Comparison of ENCODE assay signal across 12 mouse cellular contexts in genomic region chr4:82531977-82532376, GRCm38 (mm10).
DNase-seq lines count a peak whose midpoint lies in the region; ATAC-seq and TF ChIP-seq lines count a peak whose summit lies in the region.
"Had no signal": no experiment of that assay in that cellular context is flagged by ENCODE, and none has a peak within 500 bp of the region (broad histone marks: within the 10 kb centered on the region; RNA-seq: fewer than 3 reads in every experiment).

No protein-coding gene starts in this region.

- peaks cover 65% of the 10 kb centered on the region for H3K4me1 ChIP-seq in heart, embryonic 13.5 days
- H3K4me1 ChIP-seq in embryonic facial prominence, embryonic 10.5 days, result peaks cover 44% of the 10 kb centered on the region
- peaks cover 61% of the 10 kb centered on the region for H3K4me1 ChIP-seq in heart, postnatal 0 days (ENCODE audit: control insufficient read depth, insufficient read depth)
- peaks cover 41% of the 10 kb centered on the region for H3K4me1 ChIP-seq in midbrain, embryonic 13.5 days (replicated peaks)

- WGBS in heart, embryonic 13.5 days, result 54% methylated on average over 5 of the region's 5 CpGs
- 45% methylated on average over 5 of the region's 5 CpGs for WGBS in embryonic facial prominence, embryonic 10.5 days
- 48% methylated on average over 5 of the region's 5 CpGs for WGBS in heart, postnatal 0 days
- 39% methylated on average over 5 of the region's 5 CpGs for WGBS in midbrain, embryonic 13.5 days

- peak overlapping the region; percentile 76 for H3K9ac ChIP-seq in heart, embryonic 13.5 days
- 0 out of 2 replicates have a peak overlapping the region, but pooled peaks have one; percentile 29 for H3K9ac ChIP-seq in heart, postnatal 0 days (replicated peaks; ENCODE audit: low read depth, low read length)
- no peak overlapping the region for H3K9ac ChIP-seq in midbrain, embryonic 13.5 days (replicated peaks)

- peak overlapping the region; percentile 51 for H3K4me2 ChIP-seq in heart, embryonic 13.5 days
- no peak overlapping the region; the same call in 1 of the 2 replicates for H3K4me2 ChIP-seq in heart, postnatal 0 days (ENCODE audit: low read depth, low read length)
- H3K4me2 ChIP-seq in midbrain, embryonic 13.5 days (replicated peaks), result peak overlapping the region; percentile 34

- ATAC-seq in heart, embryonic 13.5 days (ENCODE audit: extremely low read depth, insufficient number of reproducible peaks, low FRiP score, low TSS enrichment), result no peak
- no peak for ATAC-seq in heart, postnatal 0 days (ENCODE audit: insufficient read depth, low read depth)
- peak; percentile 49 for ATAC-seq in midbrain, embryonic 13.5 days
- ATAC-seq: CD4-positive, CD25-positive, alpha-beta regulatory T cell, adult 4 months had no signal

- intact Hi-C loops in heart, postnatal 10 days (cut with DNase I), result no loop called here

- DNase-seq in heart, postnatal 10 days, result no peak
- no peak for DNase-seq in embryonic facial prominence, embryonic 10.5 days (ENCODE audit: low spot score)
- DNase-seq in heart, postnatal 0 days (ENCODE audit: low spot score), result no peak
- no peak for DNase-seq in left cerebral cortex, adult 8-10 months (ENCODE audit: low spot score in 2 of 2)
- DNase-seq in spleen, adult 12 weeks (ENCODE audit: low spot score), result no peak
- no peak for DNase-seq in yolk sac, embryonic 10.5 days (ENCODE audit: low spot score)
- DNase-seq: gastrocnemius, postnatal 10 days; layer of hippocampus, adult 9-11 months had no signal

- H3K9me3 ChIP-seq in heart, embryonic 13.5 days, result no peaks in the 10 kb centered on the region
- H3K9me3 ChIP-seq in embryonic facial prominence, embryonic 10.5 days, result no peaks in the 10 kb centered on the region
- H3K9me3 ChIP-seq in heart, postnatal 0 days (replicated peaks; ENCODE audit: control insufficient read depth, low read length), result no peaks in the 10 kb centered on the region
- no peaks in the 10 kb centered on the region for H3K9me3 ChIP-seq in midbrain, embryonic 13.5 days

- no peaks in the 10 kb centered on the region for H3K36me3 ChIP-seq in heart, embryonic 13.5 days
- no peaks in the 10 kb centered on the region for H3K36me3 ChIP-seq in embryonic facial prominence, embryonic 10.5 days (replicated peaks)
- H3K36me3 ChIP-seq in heart, postnatal 0 days (replicated peaks; ENCODE audit: control insufficient read depth, insufficient read depth, low read length), result no peaks in the 10 kb centered on the region
- no peaks in the 10 kb centered on the region for H3K36me3 ChIP-seq in midbrain, embryonic 13.5 days

- no peaks in the 10 kb centered on the region for H3K27me3 ChIP-seq in heart, embryonic 13.5 days (replicated peaks)
- peaks cover 69% of the 10 kb centered on the region for H3K27me3 ChIP-seq in embryonic facial prominence, embryonic 10.5 days (replicated peaks; ENCODE audit: low read depth, poor library complexity, severe bottlenecking)
- no peaks in the 10 kb centered on the region for H3K27me3 ChIP-seq in heart, postnatal 0 days (ENCODE audit: control insufficient read depth, insufficient read depth, low read length)
- H3K27me3 ChIP-seq in midbrain, embryonic 13.5 days, result peaks cover 31% of the 10 kb centered on the region

- H3K27ac ChIP-seq in heart, embryonic 13.5 days (replicated peaks), result peak overlapping the region; percentile 79
- peak overlapping the region; percentile 70 for H3K27ac ChIP-seq in embryonic facial prominence, embryonic 10.5 days (replicated peaks)
- H3K27ac ChIP-seq in heart, postnatal 0 days (ENCODE audit: low read depth), result peak overlapping the region; percentile 83
- H3K27ac ChIP-seq in midbrain, embryonic 13.5 days, result peak overlapping the region; percentile 90

- TF ChIP-seq CTCF in heart, postnatal 0 days (IDR thresholded peaks at IDR 0.05; ENCODE audit: low read depth), result no peak

- H3K4me3 ChIP-seq in heart, embryonic 13.5 days, result no peak overlapping the region
- H3K4me3 ChIP-seq in embryonic facial prominence, embryonic 10.5 days, result no peak overlapping the region
- no peak overlapping the region for H3K4me3 ChIP-seq in heart, postnatal 0 days (ENCODE audit: low read depth, low read length)
- no peak overlapping the region for H3K4me3 ChIP-seq in midbrain, embryonic 13.5 days (replicated peaks)
- H3K4me3 ChIP-seq: megakaryocyte, embryonic 14.5 days had no signal

- no peak for TF ChIP-seq EP300 in heart, postnatal 0 days (IDR thresholded peaks at IDR 0.05; ENCODE audit: low read depth)
